Mouse (Mus musculus): ENCODE data around the gene Mki67.

- TF ChIP-seq CHD2 (IDR thresholded peaks at IDR 0.05; ENCODE audit: low read depth, low read length): no peak
- no peak for TF ChIP-seq MAFK (IDR thresholded peaks at IDR 0.05; ENCODE audit: insufficient read depth, low read depth, low read length)
- no peak for TF ChIP-seq ZC3H11A (IDR thresholded peaks at IDR 0.05; ENCODE audit: borderline replicate concordance, low read depth, low read length)
- no peak for TF ChIP-seq HCFC1 (IDR thresholded peaks at IDR 0.05; ENCODE audit: borderline replicate concordance, insufficient read depth, low read length)
Measured at GRCm38 (mm10) chr7:135705083-135705482, 11.1 kb downstream of the Mki67 start.
